Mouse (Mus musculus): ENCODE data around the gene Tmem8b.

DNA sequence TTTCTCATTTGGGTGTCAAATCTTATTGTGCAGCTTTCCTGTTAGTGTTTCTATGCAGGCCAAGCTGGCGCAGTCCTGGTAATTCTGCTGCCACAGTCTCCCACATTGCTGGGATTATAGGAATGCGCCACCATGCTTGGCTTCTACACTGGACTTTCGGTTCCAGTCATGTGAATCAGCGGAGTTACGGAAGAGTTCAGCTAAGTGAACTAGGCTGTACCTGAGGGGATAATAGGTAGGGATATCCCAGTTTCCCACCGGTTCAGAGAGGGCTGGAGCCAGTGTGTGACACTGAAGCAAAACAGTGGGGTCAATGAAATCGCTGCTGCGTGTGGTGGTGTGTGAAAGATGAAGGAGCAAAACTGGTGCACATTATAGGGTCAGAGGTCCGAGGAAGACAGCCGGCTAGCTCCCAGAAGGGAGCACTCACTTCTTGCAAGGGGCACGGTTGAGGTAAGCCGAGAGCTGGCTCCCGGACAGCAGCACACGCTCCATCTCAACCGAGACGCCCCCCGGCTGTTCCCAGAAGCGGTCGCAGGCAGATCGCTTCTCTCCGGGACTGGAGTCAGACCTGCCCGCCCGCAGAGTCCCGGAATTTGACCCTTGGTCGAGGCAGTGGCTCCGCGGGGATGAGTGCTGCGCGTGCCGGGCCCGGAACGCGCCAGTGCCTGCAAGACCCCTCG, 13.0 kb upstream of the Tmem8b start:
- TF ChIP-seq EP300 (IDR thresholded peaks at IDR 0.05; ENCODE audit: low read depth) (no peak), CTCF (IDR thresholded peaks at IDR 0.05; ENCODE audit: low read depth) (peak; percentile 15; the same call in 1 of the 2 replicates)

All from liver, embryonic 14.5 days (tissue).